Mouse (Mus musculus) liver, embryonic 12.5 days (tissue): ENCODE measurements around the gene Krt13. TPM values are rescaled to one million over a fixed set of nuclear protein-coding genes. Genes with fewer than 3 reads are reported as not detected.
A peak's percentile ranks its signal among the peaks of the same experiment; 100 is the strongest.

ENCODE experiments used
- ATAC-seq: fragments of 200-750 bp; cut with Nextera tagmentation; 2 replicates; pipeline ENCODE4 v1.8.0; 2017; ENCODE audit warnings: moderate number of reproducible peaks, mild to moderate bottlenecking, moderate library complexity
- H3K27ac ChIP-seq: fragments of 300-500 bp; sonication (generic); 2 replicates; pipeline ENCODE4 v1.5.1; 2016; ENCODE audit warnings: mild to moderate bottlenecking
- H3K27me3 ChIP-seq: fragments of 300-500 bp; sonication (generic); replicated peaks from 2 replicates; pipeline ENCODE4 v1.6.1; 2016; ENCODE audit warnings: mild to moderate bottlenecking, moderate library complexity
- H3K36me3 ChIP-seq: fragments of 300-500 bp; sonication (generic); 2 replicates; pipeline ENCODE4 v1.6.1; 2016; ENCODE audit warnings: mild to moderate bottlenecking, moderate library complexity
- H3K4me1 ChIP-seq: fragments of 300-500 bp; sonication (generic); 2 replicates; pipeline ENCODE4 v1.6.1; 2016
- H3K4me2 ChIP-seq: fragments of 300-500 bp; sonication (generic); 2 replicates; pipeline ENCODE4 v1.6.1; 2016; ENCODE audit warnings: mild to moderate bottlenecking, moderate library complexity
- H3K4me3 ChIP-seq: fragments of 300-500 bp; sonication (generic); 2 replicates; pipeline ENCODE4 v1.5.1; 2016; ENCODE audit warnings: mild to moderate bottlenecking, moderate library complexity
- H3K9ac ChIP-seq: fragments of 300-500 bp; sonication (generic); 2 replicates; pipeline ENCODE4 v1.6.1; 2016; ENCODE audit warnings: mild to moderate bottlenecking, moderate library complexity
- H3K9me3 ChIP-seq: fragments of 300-500 bp; sonication (generic); replicated peaks from 2 replicates; pipeline ENCODE4 v1.6.1; 2016; ENCODE audit warnings: mild to moderate bottlenecking, moderate library complexity
- WGBS: fragments of 180-500 bp; shearing (Covaris S2); methylation state at CpG from one replicate; pipeline ENCODE4 v1.1.7; 2016; ENCODE audit not compliant: insufficient replicate concordance; 5-methylcytosine and 5-hydroxymethylcytosine counted together
- polyA plus RNA-seq: library from polyadenylated mRNA; unstranded; fragments of >200 nt; fragmentation: Nextera tagmentation; extraction: Ambion mirVana; gene quantifications from 2 replicates; pipeline ENCODE4 v1.2.1, GENCODE M21; 2016

Gene Krt13
- polyA plus RNA-seq: not detected in 2 replicates

DNA sequence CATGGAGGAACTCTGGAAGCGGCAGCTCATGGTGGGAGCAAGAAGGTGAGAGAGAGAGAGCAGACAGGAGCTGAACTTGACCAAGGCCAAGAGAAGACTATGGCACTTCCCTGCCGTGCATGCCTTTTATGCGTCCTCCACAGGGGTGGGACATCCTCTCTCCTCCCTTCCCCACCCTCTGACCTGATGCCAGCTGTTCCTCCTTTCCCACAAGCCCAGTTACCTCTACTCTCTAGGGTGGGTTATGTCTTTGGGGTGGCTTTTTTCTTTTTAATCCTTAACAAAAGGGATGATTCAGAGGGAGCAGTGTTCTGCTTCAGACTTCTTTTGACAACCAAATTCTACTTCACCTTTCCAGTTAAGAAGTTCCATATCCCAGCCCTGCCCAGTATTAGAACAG is at the start of gene Krt13:
Gene Krt13 (minus strand): TSS at position 101 of the 400 bp plus-strand sequence.
- no peaks in the 10 kb centered on the region for H3K27me3 ChIP-seq
- no peak for ATAC-seq
- H3K4me1 ChIP-seq: no peaks in the 10 kb centered on the region
- WGBS: 62% methylated on average over 3 of the region's 3 CpGs
- H3K27ac ChIP-seq: no peak within 1 kb of the TSS
- no peak within 1 kb of the TSS for H3K4me2 ChIP-seq
- no peaks in the 10 kb centered on the region for H3K36me3 ChIP-seq
- H3K4me3 ChIP-seq: no peak within 1 kb of the TSS
- no peaks in the 10 kb centered on the region for H3K9me3 ChIP-seq
- H3K9ac ChIP-seq: no peak within 1 kb of the TSS

DNA sequence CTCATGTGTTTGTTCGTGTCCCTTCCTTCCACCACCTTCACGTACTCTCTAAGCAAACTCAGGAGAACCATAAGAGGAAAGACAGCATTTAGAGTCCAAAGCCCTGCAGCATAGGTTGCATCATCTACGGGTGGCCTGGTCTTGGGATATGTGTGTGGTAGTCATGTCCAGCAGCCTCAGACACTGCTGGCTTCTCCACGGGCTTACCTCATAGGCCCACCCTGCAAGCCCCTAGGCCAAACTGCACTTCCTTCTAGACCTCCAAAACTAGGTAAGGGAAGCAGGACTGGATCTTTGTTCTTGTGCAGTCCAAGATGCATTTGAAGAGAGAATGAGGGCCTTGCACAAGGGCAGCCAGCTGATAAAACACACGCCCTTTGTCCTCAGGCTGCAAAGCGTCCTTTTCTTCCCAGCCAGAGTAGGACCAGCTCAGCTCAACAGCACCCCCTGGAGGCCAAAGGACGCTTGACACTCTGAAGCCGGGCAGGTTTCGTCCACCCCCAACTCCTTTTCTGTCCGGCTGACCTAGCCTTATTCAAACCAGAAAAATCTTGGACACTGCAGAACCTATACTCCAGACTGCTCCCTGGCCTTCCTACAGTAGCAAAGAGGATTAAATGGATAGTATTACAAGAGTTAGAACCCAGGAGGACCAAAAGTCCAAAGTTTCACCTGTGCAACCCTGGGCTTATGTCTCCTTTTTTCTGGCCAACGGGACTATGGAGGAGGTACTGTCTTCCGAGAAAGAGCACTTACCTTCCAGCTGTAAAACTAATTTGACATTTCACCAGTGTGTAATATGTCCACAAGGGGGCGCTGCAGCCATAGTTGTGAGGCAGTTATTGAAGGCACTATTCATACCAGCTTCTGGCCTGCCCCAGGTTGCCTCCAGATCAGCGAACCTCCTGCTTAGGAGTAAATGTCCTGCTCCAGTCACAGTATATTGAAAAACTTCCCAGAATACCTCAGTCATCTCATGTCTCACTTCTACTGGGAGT is 47.7 kb upstream of the Krt13 start:
- no peak overlapping the region for H3K27ac ChIP-seq
- WGBS: 23% methylated on average over 14 of the region's 14 CpGs
- H3K4me2 ChIP-seq: no peak overlapping the region

DNA sequence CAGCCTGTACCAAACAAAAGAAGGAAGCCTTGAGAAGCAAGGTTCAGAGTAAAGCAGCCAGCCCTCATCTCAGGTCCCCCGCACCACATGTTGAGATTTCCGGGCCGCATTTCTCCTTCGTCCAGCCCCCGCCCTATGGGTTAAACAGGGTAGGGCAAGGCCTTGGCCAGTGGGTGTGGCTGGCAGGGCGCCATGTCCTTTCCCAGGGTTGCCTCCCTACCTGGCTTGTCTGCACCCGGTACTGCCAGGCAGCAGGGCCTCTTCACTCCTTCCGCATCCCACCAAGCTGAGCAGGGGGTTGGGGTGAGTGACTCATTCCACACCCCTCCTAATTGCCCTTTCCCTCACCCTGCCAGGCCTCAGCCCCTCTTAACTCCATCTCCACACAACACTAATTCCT is 46.7 kb upstream of the Krt13 start:
- H3K27me3 ChIP-seq: no peaks in the 10 kb centered on the region
- ATAC-seq: no peak
- H3K4me3 ChIP-seq: no peak overlapping the region
- no peaks in the 10 kb centered on the region for H3K9me3 ChIP-seq
- WGBS: 68% methylated on average over 8 of the region's 8 CpGs
- no peak overlapping the region for H3K27ac ChIP-seq
- no peak overlapping the region for H3K9ac ChIP-seq
- H3K36me3 ChIP-seq: no peaks in the 10 kb centered on the region
- H3K4me1 ChIP-seq: no peaks in the 10 kb centered on the region
- H3K4me2 ChIP-seq: no peak overlapping the region

More for the DNA sequence above, 47.7 kb upstream of the Krt13 start:
- ATAC-seq: peak; percentile 30; the same call in 1 of the 2 replicates
- Histone ChIP-seq H3K4me3 (no peak overlapping the region), H3K4me1 (no peaks in the 10 kb centered on the region), H3K27me3 (no peaks in the 10 kb centered on the region), H3K9ac (no peak overlapping the region), H3K36me3 (no peaks in the 10 kb centered on the region), H3K9me3 (no peaks in the 10 kb centered on the region)

DNA sequence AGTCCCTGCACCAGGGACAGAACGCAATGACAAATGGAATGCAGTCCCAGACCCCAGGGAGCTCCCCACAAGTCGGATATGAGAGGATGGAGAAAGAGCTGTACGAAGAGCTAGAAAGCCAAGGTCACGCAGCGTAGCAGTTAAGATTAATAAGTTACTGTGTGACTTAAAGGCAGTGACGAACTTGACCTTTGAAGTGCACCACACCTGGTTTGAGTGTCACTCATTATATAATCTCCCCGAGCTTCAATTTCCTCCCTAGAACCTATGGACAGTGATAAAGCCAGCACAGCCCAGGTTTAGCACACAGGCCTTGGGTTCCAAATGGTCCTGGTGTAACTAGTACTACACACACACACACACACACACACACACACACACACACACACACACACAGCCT is 43.0 kb upstream of the Krt13 start:
- ATAC-seq: no peak
- Histone ChIP-seq H3K4me2 (no peak overlapping the region), H3K4me3 (no peak overlapping the region), H3K27me3 (no peaks in the 10 kb centered on the region), H3K4me1 (no peaks in the 10 kb centered on the region), H3K27ac (no peak overlapping the region), H3K36me3 (no peaks in the 10 kb centered on the region), H3K9me3 (no peaks in the 10 kb centered on the region), H3K9ac (no peak overlapping the region)
- WGBS: 47% methylated on average over 7 of the region's 7 CpGs

- no peak overlapping the region for H3K4me2 ChIP-seq
- no peaks in the 10 kb centered on the region for H3K4me1 ChIP-seq
- no peak overlapping the region for H3K4me3 ChIP-seq
- no peak for ATAC-seq
- H3K27ac ChIP-seq: no peak overlapping the region
- no peaks in the 10 kb centered on the region for H3K27me3 ChIP-seq
- no peaks in the 10 kb centered on the region for H3K36me3 ChIP-seq
- no peak overlapping the region for H3K9ac ChIP-seq
- no peaks in the 10 kb centered on the region for H3K9me3 ChIP-seq
- 52% methylated on average over 6 of the region's 6 CpGs for WGBS
Measured at GRCm38 (mm10) chr11:100157908-100158477, 36.6 kb upstream of the Krt13 start.

DNA sequence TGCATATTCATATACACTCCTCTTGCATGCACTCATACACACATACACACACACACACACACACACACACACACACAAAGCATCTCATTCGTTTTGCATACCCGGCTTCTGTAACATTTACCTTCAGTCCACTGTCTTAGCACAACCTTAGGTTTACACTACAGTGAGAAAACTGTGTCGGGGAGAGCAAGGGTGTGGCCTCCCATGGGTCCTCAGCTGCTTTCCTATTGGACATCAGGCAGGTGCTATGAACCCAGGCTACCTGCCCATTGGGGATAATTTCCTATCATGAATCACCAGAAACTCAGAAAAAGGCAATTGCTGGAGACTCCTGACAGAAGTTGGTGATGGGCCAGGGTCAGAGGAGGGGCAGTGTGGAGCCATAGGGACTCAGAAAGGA is 36.0 kb upstream of the Krt13 start:
- 59% methylated on average over 3 of the region's 3 CpGs for WGBS
- H3K27ac ChIP-seq: no peak overlapping the region

DNA sequence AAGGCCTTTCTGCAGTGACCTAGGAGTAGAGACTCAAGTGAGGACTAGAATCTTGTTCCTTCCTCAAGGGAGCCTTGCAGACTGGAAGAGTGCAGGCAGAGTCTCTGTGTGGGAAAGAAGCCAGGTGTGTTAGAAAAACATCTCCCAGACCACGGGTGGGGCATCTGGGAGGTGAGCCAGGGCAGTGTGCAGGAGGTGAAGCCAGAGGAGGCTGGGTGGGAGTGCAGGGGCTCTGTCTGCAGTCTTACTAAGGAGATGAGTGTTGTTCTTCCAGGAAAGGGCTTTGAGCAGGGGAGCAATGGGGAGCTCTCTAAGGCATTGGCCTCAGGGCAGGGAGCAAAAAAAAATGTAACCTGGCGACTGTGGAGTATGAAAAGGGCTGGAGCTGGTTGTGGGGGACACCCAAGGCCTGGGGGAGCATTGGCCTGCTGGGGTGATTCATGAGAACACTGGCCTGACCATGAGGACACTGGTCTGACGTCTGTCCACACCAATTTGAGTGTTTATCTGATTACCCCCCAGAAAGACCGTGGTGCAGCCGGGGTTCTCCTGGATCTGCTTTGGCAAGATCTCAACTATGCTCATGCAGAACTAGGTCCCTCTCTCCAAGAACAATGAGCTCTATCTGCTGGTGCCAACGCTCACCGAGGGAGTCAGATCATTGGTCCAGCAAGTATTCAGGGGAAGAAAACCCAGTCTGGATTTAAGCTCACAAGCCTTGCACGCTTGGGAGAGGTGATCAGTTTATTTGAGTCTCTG is 34.3 kb upstream of the Krt13 start:
- Histone ChIP-seq H3K9ac (no peak overlapping the region), H3K9me3 (no peaks in the 10 kb centered on the region), H3K4me2 (no peak overlapping the region), H3K36me3 (no peaks in the 10 kb centered on the region), H3K4me3 (no peak overlapping the region), H3K4me1 (no peaks in the 10 kb centered on the region), H3K27me3 (no peaks in the 10 kb centered on the region), H3K27ac (no peak overlapping the region)
- ATAC-seq: no peak
- 47% methylated on average over 8 of the region's 8 CpGs for WGBS

More for the DNA sequence above, 36.0 kb upstream of the Krt13 start:
- ATAC-seq: no peak
- Histone ChIP-seq H3K9me3 (no peaks in the 10 kb centered on the region), H3K27me3 (no peaks in the 10 kb centered on the region), H3K4me1 (no peaks in the 10 kb centered on the region), H3K4me2 (no peak overlapping the region), H3K9ac (no peak overlapping the region), H3K4me3 (no peak overlapping the region), H3K36me3 (no peaks in the 10 kb centered on the region)

DNA sequence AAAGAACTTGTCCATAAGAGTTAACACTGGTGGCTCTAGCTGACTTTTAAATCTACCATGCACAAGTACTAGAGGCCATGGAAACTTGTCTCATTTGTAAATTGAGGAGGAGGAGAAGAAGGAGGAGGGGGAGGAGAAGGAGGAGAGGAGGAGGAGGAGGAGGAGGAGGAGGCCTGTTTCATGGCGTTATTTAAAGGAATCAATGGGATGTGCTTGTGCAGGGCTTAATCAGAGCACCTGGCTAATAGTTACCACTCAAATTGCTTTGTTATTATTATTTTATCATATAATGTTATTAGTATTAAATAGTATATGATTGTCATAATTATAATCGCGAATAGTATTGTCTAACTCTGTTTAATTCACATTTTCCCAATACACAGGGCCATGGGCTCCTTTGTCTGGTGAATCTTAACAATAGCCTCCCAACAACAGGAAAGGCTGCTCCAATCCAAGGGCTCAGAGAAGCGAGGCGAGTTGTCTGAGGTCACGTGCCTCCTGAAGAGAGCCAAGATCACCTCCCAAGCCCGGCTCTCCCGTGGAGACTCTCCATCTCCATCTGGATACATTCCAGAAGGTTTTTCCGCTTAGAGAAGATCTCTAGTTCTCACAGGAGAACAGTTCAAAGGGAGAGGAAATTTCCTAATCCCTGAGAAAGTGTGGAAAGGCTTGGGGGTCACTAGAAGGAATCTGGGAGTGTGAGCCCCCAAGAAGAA is 27.4 kb upstream of the Krt13 start, which contains the start of gene Krt19:
Gene Krt19 (minus strand): TSS at position 51 of the 716 bp plus-strand sequence.
- H3K4me2 ChIP-seq: no peak within 1 kb of the TSS
- H3K27me3 ChIP-seq: peaks cover 40% of the 10 kb centered on the region
- H3K9me3 ChIP-seq: no peaks in the 10 kb centered on the region
- H3K27ac ChIP-seq: no peak within 1 kb of the TSS
- no peak within 1 kb of the TSS for H3K4me3 ChIP-seq
- no peak for ATAC-seq
- H3K36me3 ChIP-seq: no peaks in the 10 kb centered on the region
- H3K4me1 ChIP-seq: no peaks in the 10 kb centered on the region; the same call in 1 of the 2 replicates
- 39% methylated on average over 9 of the region's 9 CpGs for WGBS
- no peak within 1 kb of the TSS for H3K9ac ChIP-seq

GRCm38 (mm10) chr11:100147566-100148353 is 26.4 kb upstream of the Krt13 start:
- Histone ChIP-seq H3K9me3 (no peaks in the 10 kb centered on the region), H3K27me3 (peaks cover 41% of the 10 kb centered on the region), H3K4me2 (no peak overlapping the region), H3K4me3 (no peak overlapping the region), H3K9ac (no peak overlapping the region), H3K36me3 (no peaks in the 10 kb centered on the region), H3K27ac (no peak overlapping the region), H3K4me1 (no peaks in the 10 kb centered on the region; the same call in 1 of the 2 replicates)
- no peak for ATAC-seq
- WGBS: 44% methylated on average over 5 of the region's 5 CpGs

GRCm38 (mm10) chr11:100145858-100146560 is 24.6 kb upstream of the Krt13 start:
- 4% methylated on average over 13 of the region's 13 CpGs for WGBS
- H3K4me2 ChIP-seq: peak overlapping the region; percentile 47
- no peaks in the 10 kb centered on the region; the same call in 1 of the 2 replicates for H3K4me1 ChIP-seq
- no peaks in the 10 kb centered on the region for H3K9me3 ChIP-seq
- peak overlapping the region; percentile 17; the same call in 1 of the 2 replicates for H3K4me3 ChIP-seq
- H3K36me3 ChIP-seq: no peaks in the 10 kb centered on the region
- H3K9ac ChIP-seq: no peak overlapping the region
- ATAC-seq: no peak
- peaks cover 41% of the 10 kb centered on the region for H3K27me3 ChIP-seq
- H3K27ac ChIP-seq: no peak overlapping the region
